Mouse (Mus musculus): Measurements from ENCODE around the gene Stx3. TPM values are rescaled to one million over a fixed set of nuclear protein-coding genes. Genes with fewer than 3 reads are reported as not detected.

Stx3 gene
- total and polyA plus RNA-seq, 3 experiments = 0.16 to 4.7 (median 1.4) TPM

DNA sequence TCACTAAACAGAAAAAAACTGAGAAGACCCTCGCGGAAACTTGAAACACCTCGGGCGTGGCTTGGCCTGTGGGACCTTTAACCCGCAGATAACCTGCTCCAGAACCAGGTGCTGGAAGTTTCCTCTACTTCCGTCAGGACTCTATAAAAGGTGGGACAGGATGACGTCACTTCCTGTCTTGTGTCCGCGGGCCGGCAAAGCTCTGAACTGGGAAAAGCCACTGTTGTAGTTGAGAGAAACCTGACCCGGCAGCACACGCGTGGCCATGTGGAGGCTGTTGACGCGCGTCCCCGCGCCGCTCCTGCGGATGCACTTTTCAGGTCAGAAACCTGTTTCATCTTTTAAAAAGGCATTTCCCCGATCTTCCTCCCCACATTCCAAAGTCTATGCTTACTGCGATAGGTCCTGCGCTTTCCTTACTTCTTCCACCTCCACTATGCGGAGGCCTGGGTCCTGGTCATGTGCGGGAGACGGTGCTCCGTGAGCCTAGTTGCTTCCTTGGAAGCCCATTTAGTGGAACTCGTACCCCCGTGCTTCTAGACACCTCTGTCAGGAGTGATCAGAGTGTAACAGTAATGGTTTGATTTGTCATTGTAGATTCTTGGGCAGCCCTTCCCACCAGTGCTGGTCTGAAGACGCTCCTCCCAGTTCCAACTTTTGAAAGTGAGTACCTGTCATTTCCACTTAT lies 48.9 kb downstream of the Stx3 start, which contains the start of gene Mrpl16:
Mrpl16 (plus strand) TSS at position 187 of the 688 bp plus-strand sequence.
- Histone ChIP-seq H3K79me2 (replicated peaks; ENCODE audit: control insufficient read depth, extremely low read depth, insufficient read depth, poor library complexity, severe bottlenecking) (peaks cover 22% of the 10 kb centered on the region), H3K4me1 (ENCODE audit: control insufficient read depth in 1 of 2, insufficient read depth in 2 of 2) (peaks cover 14 to 49% of the 10 kb centered on the region in 2 experiments), H3K9ac (ENCODE audit: insufficient read depth, low read depth) (peak within 1 kb of the TSS; percentile 70), H3K36me3 (replicated peaks in 1 of 2; ENCODE audit: control insufficient read depth in 1 of 2, insufficient read depth in 1 of 2, low read length in 1 of 2) (peaks cover 19 to 35% of the 10 kb centered on the region in 2 experiments), H3K27ac (ENCODE audit: insufficient read depth, low read depth) (peak within 1 kb of the TSS; percentile 10; the same call in 1 of the 2 replicates), H3K4me2 (ENCODE audit: insufficient read depth, low read depth, poor library complexity, severe bottlenecking) (peak within 1 kb of the TSS; percentile 90), H3K27me3 (replicated peaks) (no peaks in the 10 kb centered on the region), H3K4me3 (replicated peaks in 1 of 3; ENCODE audit: low read depth in 2 of 3, low read length in 2 of 3, poor library complexity in 1 of 3) (peak within 1 kb of the TSS; percentile 73 to 95 (median 85)), H3K9me3 (replicated peaks; ENCODE audit: low read length) (no peaks in the 10 kb centered on the region)
- peak; percentile 95 for DNase-seq (ENCODE audit: extremely low read depth)
- dilution Hi-C loops (cut with MboI; ENCODE audit: extremely low pct_ligation_motif_present, extremely low pct_unique_long_range_greater_than_20kb, low sequenced_read_pairs) = no loop called here
- TF ChIP-seq PAX5 (IDR thresholded peaks at IDR 0.05; ENCODE audit: low read length) = no peak
- TF ChIP-seq BHLHE40 (IDR thresholded peaks at IDR 0.05; ENCODE audit: low read depth, low read length) = peak; percentile 27; the same call in 1 of the 2 replicates
- TF ChIP-seq KAT2A (IDR thresholded peaks at IDR 0.05; ENCODE audit: insufficient replicate concordance, low read length) = peak; percentile 80; the same call in 1 of the 2 replicates
- peak; percentile 67; the same call in 1 of the 2 replicates for TF ChIP-seq E2F4 (IDR thresholded peaks at IDR 0.05; ENCODE audit: insufficient replicate concordance, low read depth, low read length)
- TF ChIP-seq IRF4 (IDR thresholded peaks at IDR 0.05; ENCODE audit: low read depth, low read length) = peak; percentile 79
- TF ChIP-seq USF1 (IDR thresholded peaks at IDR 0.05; ENCODE audit: low read depth, low read length) = no peak
- no peak for TF ChIP-seq ZKSCAN1 (IDR thresholded peaks at IDR 0.05; ENCODE audit: borderline replicate concordance, low read depth, low read length)
- no peak for TF ChIP-seq SMC3 (IDR thresholded peaks at IDR 0.05; ENCODE audit: low read depth, low read length)
- TF ChIP-seq TCF12 (IDR thresholded peaks at IDR 0.05; ENCODE audit: low read depth, low read length) = peak; percentile 82
- TF ChIP-seq MYC (IDR thresholded peaks at IDR 0.05; ENCODE audit: low read depth, low read length) = peak; percentile 87; the same call in 1 of the 2 replicates
- peak; percentile 97 for TF ChIP-seq TBP (conservative IDR thresholded peaks at IDR 0.05; ENCODE audit: low read depth, low read length)
- TF ChIP-seq MAX (IDR thresholded peaks at IDR 0.05; ENCODE audit: low read length) = peak; percentile 86
- peak; percentile 91; the same call in 1 of the 2 replicates for TF ChIP-seq SIN3A (IDR thresholded peaks at IDR 0.05; ENCODE audit: low read length)
- TF ChIP-seq JUND (conservative IDR thresholded peaks at IDR 0.05; ENCODE audit: low read depth, low read length) = peak; percentile 98
- peak; percentile 26; the same call in 1 of the 2 replicates for TF ChIP-seq GABPA (IDR thresholded peaks at IDR 0.05; ENCODE audit: insufficient replicate concordance, low read depth, low read length)
- peak; percentile 56; the same call in 1 of the 2 replicates for TF ChIP-seq CHD2 (IDR thresholded peaks at IDR 0.05; ENCODE audit: low read length)
- no peak for TF ChIP-seq ZC3H11A (IDR thresholded peaks at IDR 0.05; ENCODE audit: low read depth, low read length)
- peak; percentile 3; the same call in 1 of the 2 replicates for TF ChIP-seq MAFK (IDR thresholded peaks at IDR 0.05; ENCODE audit: insufficient replicate concordance, low read length)
- no peak for TF ChIP-seq CHD1 (IDR thresholded peaks at IDR 0.05; ENCODE audit: low read depth, low read length)
- TF ChIP-seq JUN (IDR thresholded peaks at IDR 0.05; ENCODE audit: insufficient read depth, low read depth, low read length) = peak; percentile 97
- TF ChIP-seq MAZ (IDR thresholded peaks at IDR 0.05; ENCODE audit: low read depth, low read length) = no peak
- TF ChIP-seq EP300 (IDR thresholded peaks at IDR 0.05; ENCODE audit: low read length) = no peak
- TF ChIP-seq ZNF384 (IDR thresholded peaks at IDR 0.05; ENCODE audit: low read depth, low read length) = peak; percentile 41; the same call in 1 of the 2 replicates
- peak; percentile 83 for TF ChIP-seq RCOR1 (conservative IDR thresholded peaks at IDR 0.05; ENCODE audit: low read depth, low read length)
- peak; percentile 79 for TF ChIP-seq ELF1 (IDR thresholded peaks at IDR 0.05; ENCODE audit: low read depth, low read length)
- peak; percentile 89 for TF ChIP-seq POLR2A (IDR thresholded peaks at IDR 0.05; ENCODE audit: low read depth, low read length)
- no peak for TF ChIP-seq RAD21 (IDR thresholded peaks at IDR 0.05; ENCODE audit: low read depth, low read length)
- TF ChIP-seq UBTF (IDR thresholded peaks at IDR 0.05; ENCODE audit: low read depth, low read length) = peak; percentile 96
- peak; percentile 37; the same call in 1 of the 2 replicates for TF ChIP-seq ETS1 (conservative IDR thresholded peaks at IDR 0.05; ENCODE audit: low read depth, low read length)
- peak; percentile 96 for TF ChIP-seq MXI1 (IDR thresholded peaks at IDR 0.05; ENCODE audit: low read depth, low read length)
- TF ChIP-seq ZMIZ1 (IDR thresholded peaks at IDR 0.05; ENCODE audit: low read depth, low read length) = peak; percentile 75
- 0 out of 2 replicates have a peak, but pooled peaks have one; percentile 11 for TF ChIP-seq USF2 (conservative IDR thresholded peaks at IDR 0.05; ENCODE audit: low read depth, low read length)
- TF ChIP-seq POLR2AphosphoS2 (IDR thresholded peaks at IDR 0.05; ENCODE audit: low read depth, low read length) = peak; percentile 58; the same call in 1 of the 2 replicates
- TF ChIP-seq HCFC1 (IDR thresholded peaks at IDR 0.05; ENCODE audit: low read depth, low read length) = peak; percentile 92
- peak; percentile 77 for TF ChIP-seq NELFE (IDR thresholded peaks at IDR 0.05; ENCODE audit: low read depth, low read length)
- TF ChIP-seq NRF1 (IDR thresholded peaks at IDR 0.05; ENCODE audit: low read depth, low read length) = no peak
- TF ChIP-seq CTCF (conservative IDR thresholded peaks at IDR 0.05 in 1 of 2, IDR thresholded peaks at IDR 0.05 in 1 of 2; ENCODE audit: low read depth in 2 of 2, low read length in 2 of 2) = no peak
- peak; percentile 83; the same call in 1 of the 2 replicates for TF ChIP-seq MEF2A (IDR thresholded peaks at IDR 0.05; ENCODE audit: borderline replicate concordance, low read depth, low read length)
- in situ Hi-C loops (cut with MboI; ENCODE audit: low pct_ligation_motif_present, low pct_unique_long_range_greater_than_20kb, low sequenced_read_pairs) = loop anchor here (10.0 to 25.0 kb wide), 2 partner anchors 234 to 583 kb away; partner anchors contain the start of gene Ms4a13

Data from CH12.LX (cell line).